In the genomic region with DNA sequence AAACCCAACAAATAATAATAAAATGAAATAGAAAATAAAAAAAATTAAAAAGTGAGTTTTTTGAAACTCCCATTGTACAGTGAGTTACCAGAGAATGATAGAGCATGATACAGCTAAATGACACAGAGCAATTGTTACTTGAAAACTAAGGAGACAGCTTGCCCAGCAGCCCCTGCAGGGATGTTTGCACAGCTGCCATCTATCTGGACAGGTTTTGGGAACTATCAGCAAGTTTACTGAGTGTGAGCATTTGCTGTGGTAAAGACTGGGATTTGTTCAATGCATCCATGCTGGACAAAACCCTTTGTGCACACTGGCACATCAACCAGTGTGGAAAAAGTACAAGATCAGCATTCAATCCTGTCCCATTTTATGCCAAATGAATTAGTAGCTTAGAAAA, we compare ENCODE assay signal across 25 mouse cellular contexts.
DNase-seq lines count a peak whose midpoint lies in the region; ATAC-seq lines count a peak whose summit lies in the region.
"Had no signal": no experiment of that assay in that cellular context is flagged by ENCODE, and none has a peak within 500 bp of the region (broad histone marks: within the 10 kb centered on the region; RNA-seq: fewer than 3 reads in every experiment).

No protein-coding gene starts in this region.

- peaks cover 39% of the 10 kb centered on the region for H3K4me1 ChIP-seq in midbrain, embryonic 10.5 days
- peaks cover 9% of the 10 kb centered on the region for H3K4me1 ChIP-seq in midbrain, embryonic 16.5 days (ENCODE audit: control insufficient read depth, insufficient read depth, low read length)
- no peaks in the 10 kb centered on the region for H3K4me1 ChIP-seq in embryonic facial prominence, embryonic 11.5 days (ENCODE audit: control insufficient read depth, insufficient read depth, low read length)
- H3K4me1 ChIP-seq: forebrain, embryonic 13.5 days had no signal

- no peak overlapping the region for H3K27ac ChIP-seq in midbrain, embryonic 10.5 days (replicated peaks)
- H3K27ac ChIP-seq in midbrain, embryonic 16.5 days (ENCODE audit: low read length): no peak overlapping the region
- H3K27ac ChIP-seq in embryonic facial prominence, embryonic 11.5 days (replicated peaks; ENCODE audit: low read depth, low read length): no peak overlapping the region
- H3K27ac ChIP-seq: forebrain, embryonic 10.5 days; forebrain, embryonic 13.5 days; heart, adult 2 months; heart, embryonic 10.5 days; heart, embryonic 13.5 days; hindbrain, embryonic 14.5 days had no signal

- H3K4me3 ChIP-seq in midbrain, embryonic 10.5 days: no peak overlapping the region
- no peak overlapping the region for H3K4me3 ChIP-seq in midbrain, embryonic 16.5 days (ENCODE audit: low read depth, low read length)
- H3K4me3 ChIP-seq in embryonic facial prominence, embryonic 11.5 days (ENCODE audit: low read depth, low read length): no peak overlapping the region
- H3K4me3 ChIP-seq: forebrain, embryonic 10.5 days; forebrain, embryonic 13.5 days; heart, adult 2 months; heart, embryonic 10.5 days; heart, embryonic 13.5 days had no signal

- H3K9me3 ChIP-seq in midbrain, embryonic 10.5 days (replicated peaks): no peaks in the 10 kb centered on the region
- H3K9me3 ChIP-seq in midbrain, embryonic 16.5 days (replicated peaks; ENCODE audit: control insufficient read depth, low read length, poor library complexity, severe bottlenecking): no peaks in the 10 kb centered on the region
- no peaks in the 10 kb centered on the region for H3K9me3 ChIP-seq in embryonic facial prominence, embryonic 11.5 days (replicated peaks; ENCODE audit: control insufficient read depth, low read length)
- H3K9me3 ChIP-seq: forebrain, embryonic 10.5 days; forebrain, embryonic 13.5 days; heart, embryonic 10.5 days; heart, embryonic 13.5 days had no signal

- H3K9ac ChIP-seq in midbrain, embryonic 16.5 days (ENCODE audit: low read depth, low read length): no peak overlapping the region
- H3K9ac ChIP-seq in embryonic facial prominence, embryonic 11.5 days (replicated peaks; ENCODE audit: low read length): no peak overlapping the region
- H3K9ac ChIP-seq: forebrain, embryonic 13.5 days; heart, embryonic 13.5 days; hindbrain, embryonic 14.5 days had no signal

- no peak for ATAC-seq in midbrain, embryonic 16.5 days
- no peak for ATAC-seq in embryonic facial prominence, embryonic 11.5 days (replicated peaks; ENCODE audit: insufficient number of reproducible peaks, low FRiP score, low TSS enrichment, low read depth)
- ATAC-seq: activated CD4-positive, CD25-positive, alpha-beta regulatory T cell, adult 4 months; forebrain, embryonic 13.5 days; forebrain, embryonic 16.5 days had no signal

- no peaks in the 10 kb centered on the region for H3K36me3 ChIP-seq in midbrain, embryonic 10.5 days
- H3K36me3 ChIP-seq in midbrain, embryonic 16.5 days (ENCODE audit: control insufficient read depth, insufficient read depth, low read length): no peaks in the 10 kb centered on the region
- H3K36me3 ChIP-seq in embryonic facial prominence, embryonic 11.5 days (replicated peaks; ENCODE audit: control insufficient read depth, insufficient read depth, low read depth, low read length): no peaks in the 10 kb centered on the region
- H3K36me3 ChIP-seq: forebrain, embryonic 10.5 days; heart, embryonic 10.5 days; heart, embryonic 13.5 days had no signal

- H3K4me2 ChIP-seq in midbrain, embryonic 16.5 days (ENCODE audit: low read length): no peak overlapping the region
- H3K4me2 ChIP-seq in embryonic facial prominence, embryonic 11.5 days (ENCODE audit: low read depth, low read length): no peak overlapping the region
- H3K4me2 ChIP-seq: forebrain, embryonic 13.5 days; heart, embryonic 13.5 days; hindbrain, embryonic 14.5 days had no signal

- no peaks in the 10 kb centered on the region for H3K27me3 ChIP-seq in midbrain, embryonic 10.5 days (ENCODE audit: low read depth, poor library complexity, severe bottlenecking)
- H3K27me3 ChIP-seq in midbrain, embryonic 16.5 days (ENCODE audit: control insufficient read depth, insufficient read depth, low read depth, low read length): no peaks in the 10 kb centered on the region
- H3K27me3 ChIP-seq in embryonic facial prominence, embryonic 11.5 days (ENCODE audit: control insufficient read depth, insufficient read depth, low read length): no peaks in the 10 kb centered on the region
- H3K27me3 ChIP-seq: forebrain, embryonic 13.5 days; heart, embryonic 13.5 days had no signal

- DNase-seq in embryo, embryonic 10 days (ENCODE audit: low spot score): peak; percentile 58
- DNase-seq in embryo, embryonic 9.5 days (ENCODE audit: extremely low spot score): no peak
- DNase-seq in midbrain, embryonic 10.5 days (ENCODE audit: low spot score): peak; percentile 14
- DNase-seq in embryo, embryonic 10.5 days (ENCODE audit: low spot score): peak; percentile 49
- peak; percentile 33 for DNase-seq in embryonic facial prominence, embryonic 11.5 days (ENCODE audit: low spot score)
- no peak for DNase-seq in ovary, postnatal 14 days (ENCODE audit: low spot score)
- no peak for DNase-seq in left cerebral cortex, adult 9 months (ENCODE audit: low spot score in 2 of 2)
- DNase-seq: adrenal gland, adult 8-10 months; adrenal gland, postnatal 25 days; cerebellum, adult 11-12 months; cerebellum, adult 8-10 months; cerebellum, postnatal 10 days; gastrocnemius, postnatal 10 days; gastrocnemius, postnatal 36 days; heart, adult 2 months; heart, postnatal 14 days; heart, postnatal 4 days had no signal

Comparison
In these comparisons a context has a peak if more than half of its experiments do, and no peak if none do; other contexts are left out.
1. DNase-seq: peak in embryo, embryonic 10 days (single experiment), midbrain, embryonic 10.5 days (single experiment), embryo, embryonic 10.5 days (single experiment) and embryonic facial prominence, embryonic 11.5 days (single experiment); none in embryo, embryonic 9.5 days (single experiment), ovary, postnatal 14 days (single experiment) and left cerebral cortex, adult 9 months (0 of 2).